ENCODE assay signal across 9 mouse cellular contexts in the genomic region with DNA sequence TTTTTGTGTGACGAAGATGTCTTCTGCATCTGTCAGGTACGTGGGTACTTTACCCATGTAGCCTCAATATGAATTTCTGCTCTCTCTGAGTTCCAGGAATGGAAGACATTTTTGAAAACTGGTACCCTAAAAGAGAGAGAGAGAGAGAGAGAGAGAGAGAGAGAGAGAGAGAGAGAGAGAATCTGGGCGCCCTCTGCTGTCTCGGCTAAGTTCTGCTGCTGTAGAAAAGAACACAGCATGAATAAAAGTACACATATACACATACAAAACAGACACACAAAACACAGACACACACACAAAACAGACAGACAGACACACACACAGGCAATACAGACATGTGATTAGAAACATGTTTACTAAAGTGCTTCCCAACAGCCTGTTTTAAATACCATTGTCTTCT. TPM values are rescaled to one million over a fixed set of nuclear protein-coding genes. Genes with fewer than 3 reads are reported as not detected.
A peak's percentile ranks its signal among the peaks of the same experiment; 100 is the strongest.
DNase-seq lines count a peak whose midpoint lies in the region; ATAC-seq and TF ChIP-seq lines count a peak whose summit lies in the region.
"Had no signal": no experiment of that assay in that cellular context is flagged by ENCODE, and none has a peak within 500 bp of the region (broad histone marks: within the 10 kb centered on the region; RNA-seq: fewer than 3 reads in every experiment).

No protein-coding gene starts in this region.

- no peak overlapping the region for H3K9ac ChIP-seq in kidney, embryonic 15.5 days
- no peak overlapping the region for H3K9ac ChIP-seq in CH12.LX (ENCODE audit: insufficient read depth, low read depth)
- H3K9ac ChIP-seq: lung, embryonic 15.5 days had no signal

- in situ Hi-C loops in CH12.LX (cut with MboI; ENCODE audit: low pct_ligation_motif_present, low pct_unique_long_range_greater_than_20kb, low sequenced_read_pairs) = loop anchor here (5.0 kb wide), 1 partner anchor 140 kb away; no protein-coding TSS in a partner anchor

- TF ChIP-seq POLR2A in CH12.LX (IDR thresholded peaks at IDR 0.05; ENCODE audit: low read depth, low read length) = no peak

- H3K79me2 ChIP-seq in CH12.LX (replicated peaks; ENCODE audit: control insufficient read depth, extremely low read depth, insufficient read depth, poor library complexity, severe bottlenecking) = no peaks in the 10 kb centered on the region

- dilution Hi-C loops in CH12.LX (cut with MboI; ENCODE audit: extremely low pct_ligation_motif_present, extremely low pct_unique_long_range_greater_than_20kb, low sequenced_read_pairs) = no loop called here

- 61% methylated on average over 4 of the region's 4 CpGs for WGBS in kidney, embryonic 15.5 days

- 0 out of 2 replicates have a peak, but pooled peaks cover 3% of the 10 kb centered on the region for H3K4me1 ChIP-seq in kidney, embryonic 15.5 days
- peaks cover 10 to 33% of the 10 kb centered on the region in 2 experiments; a peak in 3 of 4 replicates for H3K4me1 ChIP-seq in CH12.LX (ENCODE audit: control insufficient read depth in 1 of 2, insufficient read depth in 2 of 2)
- H3K4me1 ChIP-seq: lung, embryonic 15.5 days had no signal

- intact Hi-C loops in gastrocnemius, adult 2 months (cut with DNase I) = loop anchor here (2.0 to 5.0 kb wide), 2 partner anchors 140 to 450 kb away; no protein-coding TSS in a partner anchor
- intact Hi-C loops in left cerebral cortex, adult 2 months (cut with DNase I) = loop anchor here (1.0 to 2.0 kb wide), 2 partner anchors 147 to 450 kb away; no protein-coding TSS in a partner anchor

- TF ChIP-seq CTCF in CH12.LX (conservative IDR thresholded peaks at IDR 0.05 in 1 of 2, IDR thresholded peaks at IDR 0.05 in 1 of 2; ENCODE audit: low read depth in 2 of 2, low read length in 2 of 2) = peak; percentile 23 to 72; a peak in 2 of 4 replicates
- peak; percentile 76 for TF ChIP-seq CTCF in gastrocnemius, adult 2 months (IDR thresholded peaks at IDR 0.05)
- TF ChIP-seq CTCF in left cerebral cortex, adult 2 months (IDR thresholded peaks at IDR 0.05) = peak; percentile 68

- no peaks in the 10 kb centered on the region for H3K9me3 ChIP-seq in kidney, embryonic 15.5 days (replicated peaks)
- no peaks in the 10 kb centered on the region for H3K9me3 ChIP-seq in CH12.LX (replicated peaks; ENCODE audit: low read length)
- H3K9me3 ChIP-seq: lung, embryonic 15.5 days had no signal

- peak; percentile 50 for DNase-seq in kidney, adult 18-20 months
- no peak for DNase-seq in CH12.LX (ENCODE audit: extremely low read depth)
- DNase-seq in adrenal gland, postnatal 36 days = peak; percentile 65 to 70
- DNase-seq in gastrocnemius, adult 2 months = peak; percentile 65
- peak; percentile 38 to 56 for DNase-seq in left cerebral cortex, adult 2 months (ENCODE audit: extremely low spot score in 1 of 2, low spot score in 2 of 2)
- DNase-seq in right cerebral cortex, postnatal 25 days = peak; percentile 33
- DNase-seq in spleen, postnatal 36 days (ENCODE audit: low spot score in 2 of 2) = no peak

- TF ChIP-seq EP300 in CH12.LX (IDR thresholded peaks at IDR 0.05; ENCODE audit: low read length) = no peak

- TF ChIP-seq RAD21 in CH12.LX (IDR thresholded peaks at IDR 0.05; ENCODE audit: low read depth, low read length) = peak; percentile 73

- H3K4me3 ChIP-seq in kidney, embryonic 15.5 days (replicated peaks) = no peak overlapping the region
- no peak overlapping the region for H3K4me3 ChIP-seq in CH12.LX (replicated peaks in 1 of 3; ENCODE audit: low read depth in 2 of 3, low read length in 2 of 3, poor library complexity in 1 of 3)
- H3K4me3 ChIP-seq in gastrocnemius, adult 2 months = no peak overlapping the region
- no peak overlapping the region for H3K4me3 ChIP-seq in left cerebral cortex, adult 2 months
- H3K4me3 ChIP-seq: lung, embryonic 15.5 days had no signal

- peaks cover 32% of the 10 kb centered on the region for H3K36me3 ChIP-seq in kidney, embryonic 15.5 days
- H3K36me3 ChIP-seq in CH12.LX (replicated peaks in 1 of 2; ENCODE audit: control insufficient read depth in 1 of 2, insufficient read depth in 1 of 2, low read length in 1 of 2) = peaks cover 25 to 34% of the 10 kb centered on the region in 2 experiments

- H3K27me3 ChIP-seq in kidney, embryonic 15.5 days = no peaks in the 10 kb centered on the region
- peaks cover 3% of the 10 kb centered on the region for H3K27me3 ChIP-seq in CH12.LX (replicated peaks)
- H3K27me3 ChIP-seq: lung, embryonic 15.5 days had no signal

- no peak overlapping the region for H3K4me2 ChIP-seq in kidney, embryonic 15.5 days
- no peak overlapping the region for H3K4me2 ChIP-seq in CH12.LX (ENCODE audit: insufficient read depth, low read depth, poor library complexity, severe bottlenecking)
- H3K4me2 ChIP-seq: lung, embryonic 15.5 days had no signal

- ATAC-seq in kidney, embryonic 15.5 days (replicated peaks; ENCODE audit: low FRiP score) = no peak

- H3K27ac ChIP-seq in kidney, embryonic 15.5 days = no peak overlapping the region
- no peak overlapping the region for H3K27ac ChIP-seq in CH12.LX (ENCODE audit: insufficient read depth, low read depth)
- peak overlapping the region; percentile 64 for H3K27ac ChIP-seq in gastrocnemius, adult 2 months
- peak overlapping the region; percentile 20; the same call in 1 of the 2 replicates for H3K27ac ChIP-seq in left cerebral cortex, adult 2 months
- H3K27ac ChIP-seq: lung, embryonic 15.5 days had no signal

TF ChIP-seq in CH12.LX, 34 proteins besides CTCF, POLR2A, EP300 and RAD21:
- TF ChIP-seq POLR2AphosphoS2 (IDR thresholded peaks at IDR 0.05; ENCODE audit: low read depth, low read length) (no peak), PAX5 (IDR thresholded peaks at IDR 0.05; ENCODE audit: low read length) (no peak), GABPA (IDR thresholded peaks at IDR 0.05; ENCODE audit: insufficient replicate concordance, low read depth, low read length) (no peak), ZC3H11A (IDR thresholded peaks at IDR 0.05; ENCODE audit: low read depth, low read length) (peak; percentile 34), ZNF384 (IDR thresholded peaks at IDR 0.05; ENCODE audit: low read depth, low read length) (no peak), TBP (conservative IDR thresholded peaks at IDR 0.05; ENCODE audit: low read depth, low read length) (no peak), TCF12 (IDR thresholded peaks at IDR 0.05; ENCODE audit: low read depth, low read length) (no peak), UBTF (IDR thresholded peaks at IDR 0.05; ENCODE audit: low read depth, low read length) (no peak), USF1 (IDR thresholded peaks at IDR 0.05; ENCODE audit: low read depth, low read length) (no peak), MEF2A (IDR thresholded peaks at IDR 0.05; ENCODE audit: borderline replicate concordance, low read depth, low read length) (no peak), NELFE (IDR thresholded peaks at IDR 0.05; ENCODE audit: low read depth, low read length) (no peak), BHLHE40 (IDR thresholded peaks at IDR 0.05; ENCODE audit: low read depth, low read length) (no peak), ZKSCAN1 (IDR thresholded peaks at IDR 0.05; ENCODE audit: borderline replicate concordance, low read depth, low read length) (no peak), MAZ (IDR thresholded peaks at IDR 0.05; ENCODE audit: low read depth, low read length) (no peak), MXI1 (IDR thresholded peaks at IDR 0.05; ENCODE audit: low read depth, low read length) (no peak), SMC3 (IDR thresholded peaks at IDR 0.05; ENCODE audit: low read depth, low read length) (peak; percentile 81), IRF4 (IDR thresholded peaks at IDR 0.05; ENCODE audit: low read depth, low read length) (no peak), NRF1 (IDR thresholded peaks at IDR 0.05; ENCODE audit: low read depth, low read length) (no peak), KAT2A (IDR thresholded peaks at IDR 0.05; ENCODE audit: insufficient replicate concordance, low read length) (no peak), JUND (conservative IDR thresholded peaks at IDR 0.05; ENCODE audit: low read depth, low read length) (0 out of 2 replicates have a peak, but pooled peaks have one; percentile 19), CHD1 (IDR thresholded peaks at IDR 0.05; ENCODE audit: low read depth, low read length) (no peak), JUN (IDR thresholded peaks at IDR 0.05; ENCODE audit: insufficient read depth, low read depth, low read length) (no peak), ELF1 (IDR thresholded peaks at IDR 0.05; ENCODE audit: low read depth, low read length) (no peak)

RNA-seq across cellular contexts. Expression of gene Ptcd2, which starts 27.4 kb away (rescaled TPM):
- polyA plus RNA-seq in kidney, embryonic 15.5 days (2015; fragmentation: Nextera tagmentation; extraction: Ambion mirVana) = 51.5 and 54.1 TPM in 2 replicates
- total RNA-seq in CH12.LX (2012; rRNA removed) (32.4 and 34.4 TPM in 2 replicates), CH12.LX (2014; rRNA removed) (84.8 and 92.9 TPM in 2 replicates)
- polyA plus RNA-seq in CH12.LX (2012; ENCODE audit: insufficient read length, low read depth) = 36.9 and 52.2 TPM in 2 replicates
- total RNA-seq in adrenal gland, postnatal 36 days (2021) = 10 to 100 TPM; 26.7 to 41.3 TPM
- 10 to 100 TPM; 20.1 to 35.5 TPM for total RNA-seq in gastrocnemius, adult 2 months (2021)
- 10 to 100 TPM; 33.3 to 34.5 TPM for total RNA-seq in left cerebral cortex, adult 2 months (2021)

RNA-seq across cellular contexts. Expression of gene Mrps27, which starts 27.5 kb away (rescaled TPM):
- polyA plus RNA-seq in kidney, embryonic 15.5 days (2015; fragmentation: Nextera tagmentation; extraction: Ambion mirVana) = 68.8 and 71.8 TPM in 2 replicates
- total RNA-seq in CH12.LX (2012; rRNA removed) (46.6 and 46.8 TPM in 2 replicates), CH12.LX (2014; rRNA removed) (32.6 and 34.5 TPM in 2 replicates)
- 64.8 and 68.0 TPM in 2 replicates for polyA plus RNA-seq in CH12.LX (2012; ENCODE audit: insufficient read length, low read depth)
- total RNA-seq in adrenal gland, postnatal 36 days (2021) = 10 to 100 TPM; 43.8 to 51.0 TPM
- total RNA-seq in gastrocnemius, adult 2 months (2021) = 10 to 100 TPM; 24.0 to 32.9 TPM
- total RNA-seq in left cerebral cortex, adult 2 months (2021) = 10 to 100 TPM; 25.1 to 28.3 TPM

Comparison
In these comparisons a context has a peak if more than half of its experiments do, and no peak if none do; other contexts are left out.
1. DNase-seq: peak in kidney, adult 18-20 months (single experiment), adrenal gland, postnatal 36 days (2 of 2), gastrocnemius, adult 2 months (single experiment), left cerebral cortex, adult 2 months (2 of 2) and right cerebral cortex, postnatal 25 days (single experiment); none in CH12.LX (single experiment) and spleen, postnatal 36 days (0 of 2).
2. H3K27ac ChIP-seq: peak in gastrocnemius, adult 2 months (single experiment) and left cerebral cortex, adult 2 months (single experiment); none in kidney, embryonic 15.5 days (single experiment) and CH12.LX (single experiment).
3. Peak in every context shown above with its lines, with median percentiles within 50 percentile points of each other: CTCF ChIP-seq.